Mouse (Mus musculus) adrenal gland, adult 8-10 months (tissue): ENCODE data around the gene Sis. TPM values are rescaled to one million over a fixed set of nuclear protein-coding genes. Genes with fewer than 3 reads are reported as not detected.

Experiments used
- DNase-seq: peaks from one replicate; pipeline ENCODE4 v3.0.0; 2022
- total RNA-seq, 4 experiments: library from RNA; stranded (reverse); gene quantifications; 2 replicates each; pipeline ENCODE4 v1.2.4; 2022

Gene Sis
- not detected for total RNA-seq

DNA sequence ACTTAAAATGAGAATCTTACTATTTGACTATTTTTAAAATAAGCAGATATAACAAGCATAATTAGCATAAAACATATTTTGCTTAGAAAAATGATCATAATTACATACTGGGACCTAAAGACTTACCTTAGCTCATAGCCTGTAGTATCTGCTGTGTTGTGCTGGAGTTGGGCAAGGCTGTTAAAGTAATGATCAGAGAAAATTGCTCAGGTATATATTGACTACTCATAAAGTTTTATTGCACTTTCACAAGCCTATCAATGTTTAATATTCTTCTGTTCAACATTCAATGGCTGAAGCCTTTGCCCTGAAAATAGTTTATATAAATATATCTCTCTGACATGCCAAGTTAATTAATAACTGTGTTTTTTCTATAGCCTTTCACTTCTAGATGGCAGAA, at the start of gene Sis:
TSS of gene Sis (minus strand) at position 189 of the 400 bp plus-strand sequence.
- no peak for DNase-seq

DNA sequence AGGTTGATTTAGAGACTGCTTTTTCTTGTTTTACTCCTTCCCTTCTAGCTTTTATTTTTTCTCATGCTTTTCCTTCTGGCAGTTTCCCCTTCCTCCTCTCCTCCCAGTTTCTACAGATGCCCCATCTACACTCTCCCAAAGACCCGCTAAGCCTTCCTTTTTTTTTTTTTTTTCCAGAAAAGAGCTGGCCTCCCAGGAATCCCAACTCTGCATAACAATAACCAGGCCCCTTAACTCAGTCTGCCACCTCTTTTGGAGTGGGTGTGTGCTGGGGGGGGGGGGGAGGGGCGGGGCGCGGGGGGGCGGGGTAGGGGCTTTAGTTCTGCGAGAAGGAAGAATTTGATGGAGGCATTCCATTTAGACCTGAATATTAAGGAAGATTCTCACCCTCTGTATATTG, 38.4 kb upstream of the Sis start:
- no peak for DNase-seq

DNA sequence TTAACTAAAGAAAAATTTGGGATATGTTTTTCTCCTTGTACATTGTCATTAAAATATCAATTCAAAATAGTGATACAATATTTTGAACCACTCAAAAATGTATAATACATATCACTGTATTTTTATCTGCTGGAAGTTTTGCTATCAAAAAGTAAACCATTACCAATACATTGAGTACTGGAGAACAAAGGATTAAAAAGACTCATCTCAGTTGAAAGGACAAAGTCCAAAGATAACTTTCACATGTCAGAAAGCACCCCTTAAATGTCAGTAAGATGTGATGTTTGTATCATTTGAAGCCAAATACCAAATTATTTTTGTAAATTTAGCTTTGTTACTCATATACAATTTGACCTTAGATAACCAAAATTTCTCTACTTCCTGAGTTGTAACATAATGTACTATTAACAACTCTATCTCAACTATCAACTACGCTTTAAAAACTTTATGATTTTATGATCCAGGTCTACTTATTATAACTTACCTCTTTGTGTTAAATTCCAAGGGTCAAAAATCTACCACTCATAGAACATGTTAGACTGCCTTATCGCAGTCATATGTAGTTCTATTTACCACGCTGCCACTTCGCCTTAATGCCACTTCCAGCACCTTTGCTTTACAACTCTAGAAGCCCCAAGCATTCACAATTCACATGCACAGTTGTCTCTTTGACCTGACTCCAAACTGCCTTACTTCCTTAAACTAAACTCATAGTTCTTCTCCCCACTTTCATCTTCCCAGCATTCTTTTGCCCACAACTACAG, 35.5 kb upstream of the Sis start:
- no peak for DNase-seq

DNA sequence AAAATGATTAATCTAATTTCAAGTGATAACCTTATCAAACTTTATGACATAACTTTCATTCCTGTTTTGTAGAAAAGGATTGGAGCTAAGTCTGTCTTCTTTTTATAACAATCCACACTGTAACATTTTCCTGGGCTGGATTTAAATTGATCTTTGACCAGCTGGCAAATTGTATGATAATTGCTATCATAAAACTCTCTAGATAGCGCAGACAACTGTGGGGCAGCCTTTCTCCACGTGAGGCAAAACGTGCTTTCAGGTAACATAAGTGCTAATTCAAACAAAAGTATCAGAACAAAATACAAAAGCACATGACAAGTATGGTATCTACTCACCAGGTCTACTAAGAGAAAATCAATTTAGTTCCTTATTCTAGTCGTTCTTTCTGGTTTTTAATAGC, 29.9 kb upstream of the Sis start:
- DNase-seq = no peak

DNA sequence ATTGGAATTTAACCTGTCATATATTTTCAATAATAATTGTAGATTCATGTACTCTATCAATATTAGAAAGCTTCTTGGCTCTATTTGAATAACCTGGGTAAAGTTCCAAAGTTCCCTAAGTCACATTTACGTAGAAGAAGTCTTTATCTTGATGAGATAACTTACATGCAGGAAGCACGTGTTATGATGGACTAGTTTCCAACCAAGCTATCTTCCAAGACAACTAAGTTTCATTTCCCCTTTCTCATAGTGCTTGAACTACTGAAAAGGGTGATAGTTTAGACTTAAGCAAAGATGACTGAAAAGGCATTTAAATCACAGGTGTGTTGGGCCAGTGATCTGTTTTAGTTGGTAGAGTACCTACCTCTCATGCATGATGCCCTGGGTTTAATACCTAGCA, 23.3 kb upstream of the Sis start:
- DNase-seq = no peak

DNA sequence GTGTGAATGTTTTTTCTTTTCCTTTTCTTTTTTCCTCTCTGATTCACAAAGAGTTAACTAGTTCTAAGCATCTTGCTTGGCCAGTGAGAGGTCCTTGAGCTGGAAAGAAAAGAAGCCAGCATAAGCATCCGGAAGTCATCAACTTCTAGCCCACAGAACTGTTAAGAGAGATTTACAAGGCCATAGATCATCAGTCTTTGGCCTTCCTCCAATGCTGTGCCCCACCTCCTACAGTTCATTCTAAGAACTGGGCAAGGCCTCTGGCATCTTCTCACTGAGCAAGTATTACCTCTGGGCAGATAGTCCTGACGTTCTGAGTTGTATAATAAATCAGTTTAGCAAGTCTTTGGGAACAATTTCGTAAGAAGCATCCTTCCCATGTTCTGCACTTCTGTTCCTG, 8.9 kb upstream of the Sis start:
- peak; percentile 18 for DNase-seq

DNA sequence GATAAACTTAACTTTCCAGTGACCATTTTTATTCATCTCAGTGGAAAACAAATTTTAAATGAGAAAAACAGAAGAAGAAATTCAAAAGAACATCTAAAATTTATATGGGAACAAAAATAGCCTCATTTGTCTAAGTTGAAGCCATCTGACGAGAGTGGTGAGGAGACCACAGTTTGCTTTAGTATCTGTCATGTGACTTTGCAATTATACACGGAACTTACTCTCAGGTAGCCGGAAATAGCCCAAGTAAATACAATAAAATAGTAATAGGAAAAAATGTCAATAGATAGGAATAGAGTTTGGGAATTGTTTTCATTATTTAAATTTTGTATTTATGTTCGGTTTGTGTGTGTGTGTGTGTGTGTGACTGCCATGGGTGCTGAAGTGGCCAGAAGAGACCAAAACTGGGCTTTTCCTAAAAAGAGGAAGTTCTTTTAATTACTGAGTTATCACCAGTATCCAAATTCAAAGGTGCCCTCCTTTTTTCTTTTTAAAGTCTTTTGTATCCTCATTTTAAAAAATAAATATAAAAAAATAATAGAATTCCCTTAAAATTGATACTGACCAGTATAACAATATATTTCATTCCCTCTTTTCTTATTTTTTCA, 48.6 kb downstream of the Sis start:
- DNase-seq = no peak

DNA sequence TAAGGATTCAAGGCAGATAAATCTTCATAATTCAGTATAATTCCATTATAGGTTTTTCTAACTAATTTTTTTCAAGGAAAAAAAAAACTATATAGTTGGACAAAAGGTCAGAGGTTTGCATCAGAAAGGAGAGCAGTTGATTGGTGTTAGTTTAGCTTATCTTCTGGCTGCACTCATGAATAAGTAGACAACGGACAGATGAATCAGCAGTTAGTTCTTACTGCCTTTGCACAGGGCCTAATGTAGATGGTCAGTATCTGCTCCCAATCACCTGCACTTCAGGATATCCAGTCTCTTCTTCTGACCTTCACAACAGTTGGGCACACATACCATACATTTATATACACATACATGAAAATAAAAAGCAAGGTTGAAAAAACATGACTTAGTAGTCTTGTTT, 85.2 kb downstream of the Sis start:
- no peak for DNase-seq

DNA sequence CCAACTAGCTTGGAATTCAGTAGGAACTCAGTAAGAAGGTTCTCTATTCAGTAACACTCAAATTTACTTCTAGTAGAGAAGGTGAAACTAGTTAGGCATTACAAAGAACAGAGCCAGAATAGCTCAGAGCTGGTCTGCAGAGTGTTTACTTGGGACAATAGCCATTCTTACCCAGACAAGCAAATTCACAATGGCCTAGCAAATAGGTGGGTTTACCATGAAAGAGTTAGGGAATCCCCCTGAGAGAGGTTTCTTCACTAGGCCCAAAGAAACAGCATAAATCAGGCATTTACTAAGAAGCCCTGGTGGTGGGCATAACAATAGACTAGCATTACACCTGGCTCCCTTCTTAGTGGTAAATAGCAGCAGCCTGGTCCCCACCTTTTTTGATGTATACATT, 99.5 kb downstream of the Sis start:
- DNase-seq = no peak

DNA sequence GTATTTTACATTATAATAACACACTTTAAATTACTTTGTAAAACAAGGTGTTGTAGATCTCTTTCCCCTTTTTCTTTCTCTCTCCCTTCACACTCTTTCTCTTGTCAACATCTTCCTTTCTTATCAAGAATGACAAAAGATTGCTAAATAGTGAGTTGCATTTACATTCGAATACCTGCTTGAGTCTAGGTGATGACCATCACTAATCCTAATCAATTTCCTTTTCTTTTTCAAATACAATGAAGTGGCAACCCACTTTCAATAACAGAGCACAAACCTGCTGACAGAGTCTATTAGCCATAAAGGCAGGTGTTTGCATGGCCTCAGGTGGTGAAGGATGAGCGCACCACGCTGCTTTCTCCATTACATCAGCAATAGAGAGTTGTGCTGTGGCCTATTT, 108.9 kb downstream of the Sis start:
- DNase-seq = no peak

DNA sequence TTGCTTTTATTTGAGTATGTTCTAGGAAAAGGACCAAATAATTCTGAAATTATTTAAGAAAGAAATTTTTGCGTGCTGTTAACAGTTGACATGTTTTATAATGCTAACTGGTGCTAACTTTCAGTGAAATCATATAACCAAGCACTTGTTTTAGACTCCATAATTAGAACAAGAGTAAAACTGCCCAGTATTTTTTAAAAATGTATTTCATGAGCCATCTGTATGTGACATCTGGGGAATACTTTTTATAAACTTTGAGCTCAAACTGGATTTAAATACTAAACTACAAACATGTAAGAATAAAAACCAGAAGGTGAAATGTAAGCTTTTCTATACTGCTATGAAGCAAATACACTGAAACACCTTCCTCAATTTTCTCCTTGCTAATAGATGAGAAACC, 112.3 kb downstream of the Sis start:
- no peak for DNase-seq

DNA sequence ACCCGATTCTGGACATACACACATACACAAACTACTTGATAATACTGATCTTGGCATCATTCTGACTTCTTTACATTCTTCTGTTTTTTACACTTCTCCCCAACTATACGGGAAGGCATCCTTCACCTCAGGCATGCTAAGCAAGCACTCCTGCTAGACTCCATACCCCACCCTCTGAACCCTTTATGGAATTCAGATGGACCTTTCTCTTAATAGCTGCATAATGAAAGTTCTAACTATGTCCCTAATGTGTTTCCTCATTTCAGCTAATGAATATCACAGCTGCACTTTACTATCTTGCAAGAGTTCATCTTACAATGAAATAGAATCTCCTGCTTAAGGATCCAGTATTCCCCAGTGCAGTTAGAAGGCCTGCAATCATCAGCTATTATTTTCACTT, 127.0 kb downstream of the Sis start:
- no peak for DNase-seq

Other genes starting within 250 kb of the Sis start
- under 1 TPM in 2 of 4 experiments, not detected in 2; 0.06 to 0.07 TPM for gene Slitrk3, start 89.9 kb upstream of the Sis start, total RNA-seq